Mouse (Mus musculus) midbrain, embryonic 15.5 days (tissue): Measurements from ENCODE around the gene Esrrg. TPM values are rescaled to one million over a fixed set of nuclear protein-coding genes. Genes with fewer than 3 reads are reported as not detected.

ENCODE experiments used
- ATAC-seq: fragments of 200-750 bp; cut with Nextera tagmentation; replicated peaks from 2 replicates; pipeline ENCODE4 v1.8.0; 2017; ENCODE audit warnings: moderate TSS enrichment
- H3K27ac ChIP-seq: fragments of 300-500 bp; sonication (generic); 2 replicates; pipeline ENCODE4 v1.5.1; 2015; ENCODE audit warnings: mild to moderate bottlenecking, inconsistent platforms
- H3K27me3 ChIP-seq: fragments of 300-500 bp; sonication (generic); replicated peaks from 2 replicates; pipeline ENCODE4 v1.6.1; 2015; ENCODE audit warnings: inconsistent platforms
- H3K36me3 ChIP-seq: fragments of 300-500 bp; sonication (generic); replicated peaks from 2 replicates; pipeline ENCODE4 v1.6.1; 2015; ENCODE audit warnings: inconsistent platforms
- H3K4me1 ChIP-seq: fragments of 300-500 bp; sonication (generic); 2 replicates; pipeline ENCODE4 v1.6.1; 2015; ENCODE audit warnings: inconsistent platforms
- H3K4me2 ChIP-seq: fragments of 300-500 bp; sonication (generic); 2 replicates; pipeline ENCODE4 v1.6.1; 2015; ENCODE audit warnings: inconsistent platforms, mild to moderate bottlenecking, moderate library complexity
- H3K4me3 ChIP-seq: fragments of 300-500 bp; sonication (generic); 2 replicates; pipeline ENCODE4 v1.5.1; 2015; ENCODE audit warnings: mild to moderate bottlenecking, inconsistent platforms
- H3K9ac ChIP-seq: fragments of 300-500 bp; sonication (generic); 2 replicates; pipeline ENCODE4 v1.6.1; 2015; ENCODE audit warnings: mild to moderate bottlenecking, inconsistent platforms
- H3K9me3 ChIP-seq: fragments of 300-500 bp; sonication (generic); 2 replicates; pipeline ENCODE4 v1.6.1; 2016; ENCODE audit warnings: inconsistent platforms
- WGBS: fragments of 180-500 bp; shearing (Covaris S2); methylation state at CpG from one replicate; pipeline ENCODE4 v1.1.7; 2015; ENCODE audit warnings: mixed read lengths; 5-methylcytosine and 5-hydroxymethylcytosine counted together
- polyA plus RNA-seq: library from polyadenylated mRNA; unstranded; fragments of >200 nt; fragmentation: Nextera tagmentation; extraction: Ambion mirVana; gene quantifications from 2 replicates; pipeline ENCODE4 v1.2.1, GENCODE M21; 2015

The Esrrg gene
- polyA plus RNA-seq, 1 experiment from 2014 or later, result 29.0 TPM

DNA sequence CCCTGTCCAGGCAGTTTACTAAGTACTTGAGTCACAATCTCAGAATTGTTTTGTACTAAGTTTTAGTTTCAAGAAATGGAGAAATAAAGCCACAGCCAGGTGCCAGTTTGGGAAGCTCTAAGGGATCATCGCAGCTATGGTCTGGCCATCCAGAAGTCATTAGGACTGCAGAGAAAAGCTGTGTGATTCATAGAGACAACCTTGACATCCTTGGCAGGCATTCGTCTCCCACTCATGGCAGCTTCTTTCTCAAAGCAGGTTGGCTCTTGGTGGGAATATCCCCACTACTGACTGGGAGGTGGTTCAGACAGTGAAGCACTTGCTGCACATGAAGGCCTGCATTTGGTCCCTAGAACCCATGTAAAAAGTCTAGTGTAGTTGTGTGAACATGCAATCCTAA is 584.4 kb downstream of the Esrrg start:
- WGBS, result 94% methylated on average over 2 of the region's 2 CpGs
- H3K9me3 ChIP-seq, result no peaks in the 10 kb centered on the region
- H3K4me2 ChIP-seq, result no peak overlapping the region
- H3K36me3 ChIP-seq, result no peaks in the 10 kb centered on the region
- no peak overlapping the region for H3K27ac ChIP-seq
- H3K4me3 ChIP-seq, result no peak overlapping the region
- H3K27me3 ChIP-seq, result no peaks in the 10 kb centered on the region
- no peak for ATAC-seq
- H3K4me1 ChIP-seq, result no peaks in the 10 kb centered on the region
- no peak overlapping the region for H3K9ac ChIP-seq

DNA sequence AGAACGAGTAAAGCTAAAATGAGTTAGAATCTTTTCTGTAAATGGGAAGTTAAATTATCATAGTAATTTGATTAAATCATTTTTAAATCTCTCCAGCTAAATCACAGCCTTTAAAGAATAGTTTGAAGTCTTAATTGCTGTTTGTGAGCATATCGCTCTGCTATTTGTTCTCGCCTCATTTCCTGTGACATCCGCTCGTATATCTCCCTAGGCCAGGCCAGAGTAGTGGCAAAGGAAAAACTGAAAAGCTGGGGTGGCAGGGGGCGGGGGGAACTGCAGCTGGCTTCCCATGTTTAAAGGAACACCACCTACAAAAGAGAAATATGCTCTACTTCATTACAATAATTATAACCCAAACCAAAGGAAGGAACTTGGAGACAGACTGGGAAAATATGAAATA is 598.8 kb downstream of the Esrrg start:
- H3K9me3 ChIP-seq, result no peaks in the 10 kb centered on the region
- no peaks in the 10 kb centered on the region for H3K36me3 ChIP-seq
- WGBS, result 65% methylated on average over 6 of the region's 6 CpGs

DNA sequence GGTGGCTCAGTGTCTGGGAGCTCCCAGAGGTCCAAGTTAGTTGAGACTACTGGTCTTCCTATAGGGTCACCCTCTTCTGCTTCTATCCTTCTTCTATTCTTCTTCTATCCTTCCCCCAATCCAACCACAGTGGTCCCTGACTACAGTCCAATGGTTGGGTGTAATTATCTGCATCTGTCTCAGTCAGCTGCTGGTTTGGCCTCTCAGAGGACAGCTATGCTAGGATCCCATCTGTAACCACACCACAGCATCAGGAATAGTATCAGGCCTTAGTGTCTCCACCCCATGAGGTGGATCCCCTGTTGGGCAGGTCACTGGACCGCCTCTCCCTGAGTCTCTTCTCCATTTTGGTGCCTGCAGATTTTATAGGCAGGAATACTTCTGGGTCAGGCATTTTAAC is 600.4 kb downstream of the Esrrg start:
- ATAC-seq, result no peak

More for the DNA sequence above, 598.8 kb downstream of the Esrrg start:
- no peak for ATAC-seq
- H3K27me3 ChIP-seq, result no peaks in the 10 kb centered on the region
- no peaks in the 10 kb centered on the region for H3K4me1 ChIP-seq
- no peak overlapping the region for H3K4me2 ChIP-seq
- H3K4me3 ChIP-seq, result no peak overlapping the region
- H3K27ac ChIP-seq, result no peak overlapping the region
- no peak overlapping the region for H3K9ac ChIP-seq

DNA sequence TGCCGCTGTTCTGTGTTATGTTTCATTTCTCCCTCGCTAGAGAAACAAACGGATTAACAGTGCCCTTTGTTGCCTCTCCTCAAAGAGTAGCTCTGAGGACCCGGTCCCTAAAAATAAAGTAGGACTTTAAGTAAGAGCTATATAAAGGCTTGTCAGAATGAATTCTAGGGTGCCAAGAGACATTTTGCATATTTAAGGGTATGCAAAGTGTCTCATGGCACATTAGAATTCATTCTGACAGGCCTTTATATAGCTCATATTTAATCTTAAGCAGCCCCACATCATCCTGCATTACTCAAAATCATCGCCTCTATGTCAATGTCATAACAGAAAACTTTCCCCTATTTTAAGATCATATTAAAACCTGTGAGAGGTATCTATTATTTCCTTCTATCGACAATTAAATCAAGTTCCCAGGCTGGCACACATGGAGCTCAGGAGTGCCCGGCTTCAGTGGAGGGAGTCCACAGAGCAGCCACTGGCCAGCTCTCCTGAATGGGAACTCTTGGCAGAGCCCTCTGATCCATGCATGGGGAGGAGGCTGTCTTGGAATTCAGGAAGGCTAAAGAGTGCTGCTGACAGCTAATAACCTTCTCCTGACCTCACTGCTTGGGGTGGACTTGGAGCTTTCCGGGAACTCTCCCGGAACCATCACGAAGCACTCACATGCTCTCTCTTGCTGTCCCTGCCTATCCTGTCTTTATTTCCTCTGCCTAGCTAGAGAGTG is 606.5 kb downstream of the Esrrg start:
- Histone ChIP-seq H3K27ac (no peak overlapping the region), H3K9me3 (no peaks in the 10 kb centered on the region), H3K27me3 (no peaks in the 10 kb centered on the region), H3K36me3 (no peaks in the 10 kb centered on the region), H3K4me2 (no peak overlapping the region), H3K4me1 (peaks cover 8% of the 10 kb centered on the region; the same call in 1 of the 2 replicates), H3K9ac (no peak overlapping the region), H3K4me3 (no peak overlapping the region)
- no peak for ATAC-seq
- WGBS, result 32% methylated on average over 10 of the region's 10 CpGs

More for the DNA sequence above, 600.4 kb downstream of the Esrrg start:
- Histone ChIP-seq H3K27me3 (no peaks in the 10 kb centered on the region), H3K9ac (no peak overlapping the region), H3K36me3 (no peaks in the 10 kb centered on the region), H3K4me3 (no peak overlapping the region), H3K4me2 (no peak overlapping the region), H3K9me3 (no peaks in the 10 kb centered on the region), H3K27ac (no peak overlapping the region), H3K4me1 (no peaks in the 10 kb centered on the region)
- 94% methylated on average over 1 of the region's 1 CpGs for WGBS

DNA sequence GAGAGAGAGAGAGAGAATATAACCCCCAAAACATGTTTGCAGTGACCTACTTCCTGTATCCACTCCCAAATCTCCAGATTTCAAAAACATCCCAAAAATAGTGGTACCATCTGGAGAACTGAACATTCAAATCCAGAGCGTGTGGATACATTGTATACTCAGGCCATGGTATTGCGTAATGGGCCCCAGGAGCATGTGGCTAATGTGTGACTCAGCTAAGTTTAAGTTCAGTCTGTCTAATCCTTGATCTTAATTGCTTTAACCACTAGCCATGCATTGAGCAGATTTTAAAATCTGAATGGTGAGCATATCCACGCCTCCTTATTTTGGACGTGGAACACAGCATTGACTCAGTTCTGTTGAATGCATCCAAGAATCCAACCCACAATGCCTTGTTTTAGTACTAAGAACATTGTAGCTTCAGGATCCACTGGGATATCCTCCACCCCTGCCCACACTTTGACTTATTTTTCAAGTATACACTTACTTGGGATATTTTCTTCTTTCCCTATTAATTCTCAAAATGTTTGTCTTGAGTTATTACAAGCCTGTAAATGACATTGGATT is 612.7 kb downstream of the Esrrg start:
- Histone ChIP-seq H3K4me1 (no peaks in the 10 kb centered on the region), H3K36me3 (no peaks in the 10 kb centered on the region), H3K9ac (no peak overlapping the region), H3K4me2 (no peak overlapping the region), H3K9me3 (no peaks in the 10 kb centered on the region), H3K4me3 (no peak overlapping the region), H3K27ac (no peak overlapping the region), H3K27me3 (no peaks in the 10 kb centered on the region)
- 84% methylated on average over 4 of the region's 4 CpGs for WGBS
- ATAC-seq, result no peak

DNA sequence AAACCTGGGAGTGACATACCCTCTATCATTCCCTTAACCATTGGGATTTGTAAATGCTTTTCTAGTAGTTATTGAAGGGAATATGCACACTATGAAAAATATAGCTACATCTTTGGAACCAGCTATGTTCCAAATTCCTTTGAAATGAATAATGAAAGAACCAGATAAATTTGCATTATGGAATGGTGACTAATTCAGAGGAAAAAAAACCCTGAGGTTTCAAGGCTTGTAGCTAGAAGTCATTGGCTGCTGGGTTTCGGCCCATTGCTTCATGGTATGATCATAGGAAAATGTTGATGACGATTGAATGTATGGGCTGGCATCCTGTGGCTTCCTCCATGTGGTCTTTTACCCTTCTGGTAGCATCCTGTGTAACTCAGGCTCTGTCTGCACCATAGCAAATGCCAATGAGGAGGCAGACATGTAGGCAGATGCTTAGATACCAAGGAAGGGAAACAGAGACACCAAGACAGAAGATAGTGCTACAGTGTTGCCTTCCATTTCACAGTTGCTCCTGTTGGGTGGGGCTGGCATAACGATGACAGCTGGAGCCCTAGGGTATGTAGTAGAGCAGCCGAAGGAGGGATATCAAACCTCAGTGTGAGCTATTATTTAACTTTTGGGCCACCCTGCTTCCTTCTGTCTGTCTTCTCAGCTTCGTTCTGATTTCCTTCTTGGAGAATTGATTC is 624.6 kb downstream of the Esrrg start:
- Histone ChIP-seq H3K36me3 (no peaks in the 10 kb centered on the region), H3K4me3 (no peak overlapping the region), H3K4me1 (no peaks in the 10 kb centered on the region), H3K9me3 (no peaks in the 10 kb centered on the region), H3K9ac (no peak overlapping the region), H3K27ac (no peak overlapping the region), H3K27me3 (no peaks in the 10 kb centered on the region), H3K4me2 (no peak overlapping the region)
- ATAC-seq, result no peak
- WGBS, result 90% methylated on average over 5 of the region's 5 CpGs

DNA sequence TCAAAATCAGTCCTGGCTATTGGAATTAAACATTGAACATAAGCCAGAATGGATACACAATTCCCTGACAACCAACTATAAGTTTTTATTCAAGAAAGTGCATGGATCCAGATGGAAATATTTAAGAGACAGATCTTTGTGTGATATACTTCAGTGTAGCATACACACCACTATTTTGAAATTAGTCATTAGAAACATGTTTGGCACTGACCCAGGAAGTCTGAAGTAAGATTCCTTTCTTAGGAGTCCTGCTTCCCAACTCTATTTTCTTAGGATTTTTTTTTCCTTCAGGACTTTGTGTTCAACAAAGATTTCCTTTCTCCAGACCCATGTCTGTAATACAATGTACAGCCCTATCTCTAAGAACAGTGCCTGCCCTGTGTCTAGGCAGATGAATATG is 630.0 kb downstream of the Esrrg start:
- H3K9ac ChIP-seq, result no peak overlapping the region
- no peak overlapping the region for H3K4me2 ChIP-seq
- H3K27me3 ChIP-seq, result no peaks in the 10 kb centered on the region
- H3K4me3 ChIP-seq, result no peak overlapping the region
- no peaks in the 10 kb centered on the region for H3K36me3 ChIP-seq
- H3K27ac ChIP-seq, result no peak overlapping the region
- no peaks in the 10 kb centered on the region for H3K9me3 ChIP-seq
- no peaks in the 10 kb centered on the region for H3K4me1 ChIP-seq
- ATAC-seq, result no peak

DNA sequence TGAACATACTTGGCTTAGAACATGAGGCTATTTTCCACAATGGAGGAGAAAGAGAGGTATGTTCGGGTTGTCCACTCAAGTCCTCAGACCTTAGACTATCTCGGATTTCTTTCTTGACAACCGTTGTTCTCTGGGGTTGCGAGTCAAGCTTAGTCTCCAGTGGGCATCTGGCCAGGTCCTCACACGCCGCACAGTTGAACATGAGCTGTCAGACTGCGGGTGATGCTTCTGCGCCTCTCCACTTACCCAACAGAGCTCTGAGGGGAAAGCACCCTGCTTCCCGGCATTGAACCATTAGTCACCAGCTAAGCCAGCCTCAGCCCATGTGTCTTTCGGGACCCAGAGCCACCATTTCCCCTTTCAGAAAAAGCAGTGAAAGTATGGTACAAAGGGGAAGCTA is 633.2 kb downstream of the Esrrg start:
- ATAC-seq, result no peak
- WGBS, result 91% methylated on average over 10 of the region's 10 CpGs

DNA sequence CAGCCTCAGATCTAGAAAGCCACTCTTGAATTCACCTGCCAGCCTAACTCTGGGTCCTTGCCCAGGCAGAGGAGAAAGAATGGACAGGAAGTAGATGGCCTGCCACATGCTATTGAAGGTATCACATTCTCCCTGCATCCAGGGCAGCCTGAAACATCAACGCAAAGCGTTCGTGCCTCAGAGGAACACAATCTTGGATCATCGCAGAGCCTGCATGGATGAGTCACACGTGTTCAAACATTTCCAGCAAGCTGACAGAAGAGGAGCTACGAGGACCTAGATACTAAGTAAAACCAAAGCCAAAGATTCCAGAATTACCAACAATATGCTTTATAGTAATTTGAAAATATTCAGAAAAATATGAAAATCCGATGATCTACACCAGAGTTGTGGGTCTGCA is 648.9 kb downstream of the Esrrg start:
- no peaks in the 10 kb centered on the region for H3K36me3 ChIP-seq

More for the DNA sequence above, 633.2 kb downstream of the Esrrg start:
- Histone ChIP-seq H3K9ac (no peak overlapping the region), H3K36me3 (no peaks in the 10 kb centered on the region), H3K4me1 (no peaks in the 10 kb centered on the region), H3K27ac (no peak overlapping the region), H3K27me3 (no peaks in the 10 kb centered on the region), H3K9me3 (no peaks in the 10 kb centered on the region), H3K4me3 (no peak overlapping the region), H3K4me2 (no peak overlapping the region)

DNA sequence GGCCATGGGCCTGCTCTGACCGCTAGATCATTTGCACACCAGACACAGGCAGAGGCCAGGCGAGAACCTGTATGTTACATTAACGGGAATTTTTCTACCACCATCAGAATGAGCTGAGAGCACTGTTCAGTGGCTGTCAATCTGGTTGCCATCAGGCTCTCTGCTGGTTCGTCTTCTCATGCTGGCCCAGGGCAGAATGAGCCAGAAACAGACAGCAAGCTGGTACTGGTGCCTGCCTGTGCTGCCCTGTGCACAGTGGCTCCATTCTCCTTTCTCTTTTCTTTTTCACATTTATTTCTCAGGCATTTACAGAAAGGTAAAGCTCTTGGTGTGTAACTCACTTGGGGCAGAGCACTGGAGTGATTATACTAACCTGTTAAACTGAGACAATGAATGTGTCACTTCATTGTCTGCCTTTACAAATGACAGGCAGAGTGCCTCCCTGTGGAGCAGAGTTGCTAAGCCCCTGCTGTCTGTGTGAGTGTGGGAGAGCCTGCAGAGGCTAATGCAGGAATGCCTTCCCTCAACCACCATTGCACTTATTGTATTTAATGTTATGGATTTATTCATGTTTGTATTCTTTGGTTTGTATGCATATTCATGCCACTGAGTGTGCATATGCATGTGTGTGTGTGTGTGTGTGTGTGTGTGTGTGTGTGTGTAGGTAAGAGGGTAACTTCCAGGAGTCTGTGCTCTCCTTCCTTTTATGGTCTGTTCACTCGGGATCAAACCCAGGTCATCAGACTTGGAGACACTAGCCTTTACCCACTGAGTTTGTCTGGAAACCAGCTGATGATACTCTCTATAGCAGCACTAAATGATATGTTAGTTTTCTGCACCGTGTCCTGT is 651.9 kb downstream of the Esrrg start:
- peaks cover 6% of the 10 kb centered on the region for H3K4me1 ChIP-seq
- no peaks in the 10 kb centered on the region for H3K27me3 ChIP-seq
- 60% methylated on average over 6 of the region's 6 CpGs for WGBS
- no peak overlapping the region; the same call in 1 of the 2 replicates for H3K27ac ChIP-seq
- H3K4me2 ChIP-seq, result no peak overlapping the region
- H3K4me3 ChIP-seq, result no peak overlapping the region
- no peaks in the 10 kb centered on the region for H3K9me3 ChIP-seq
- no peak; the same call in 1 of the 2 replicates for ATAC-seq
- H3K36me3 ChIP-seq, result no peaks in the 10 kb centered on the region
- H3K9ac ChIP-seq, result no peak overlapping the region

More for the DNA sequence above, 648.9 kb downstream of the Esrrg start:
- no peak overlapping the region for H3K27ac ChIP-seq
- ATAC-seq, result no peak
- peaks cover 6% of the 10 kb centered on the region for H3K4me1 ChIP-seq
- no peaks in the 10 kb centered on the region for H3K9me3 ChIP-seq
- H3K9ac ChIP-seq, result no peak overlapping the region
- H3K4me3 ChIP-seq, result no peak overlapping the region
- H3K27me3 ChIP-seq, result no peaks in the 10 kb centered on the region
- WGBS, result 88% methylated on average over 7 of the region's 7 CpGs
- H3K4me2 ChIP-seq, result no peak overlapping the region

DNA sequence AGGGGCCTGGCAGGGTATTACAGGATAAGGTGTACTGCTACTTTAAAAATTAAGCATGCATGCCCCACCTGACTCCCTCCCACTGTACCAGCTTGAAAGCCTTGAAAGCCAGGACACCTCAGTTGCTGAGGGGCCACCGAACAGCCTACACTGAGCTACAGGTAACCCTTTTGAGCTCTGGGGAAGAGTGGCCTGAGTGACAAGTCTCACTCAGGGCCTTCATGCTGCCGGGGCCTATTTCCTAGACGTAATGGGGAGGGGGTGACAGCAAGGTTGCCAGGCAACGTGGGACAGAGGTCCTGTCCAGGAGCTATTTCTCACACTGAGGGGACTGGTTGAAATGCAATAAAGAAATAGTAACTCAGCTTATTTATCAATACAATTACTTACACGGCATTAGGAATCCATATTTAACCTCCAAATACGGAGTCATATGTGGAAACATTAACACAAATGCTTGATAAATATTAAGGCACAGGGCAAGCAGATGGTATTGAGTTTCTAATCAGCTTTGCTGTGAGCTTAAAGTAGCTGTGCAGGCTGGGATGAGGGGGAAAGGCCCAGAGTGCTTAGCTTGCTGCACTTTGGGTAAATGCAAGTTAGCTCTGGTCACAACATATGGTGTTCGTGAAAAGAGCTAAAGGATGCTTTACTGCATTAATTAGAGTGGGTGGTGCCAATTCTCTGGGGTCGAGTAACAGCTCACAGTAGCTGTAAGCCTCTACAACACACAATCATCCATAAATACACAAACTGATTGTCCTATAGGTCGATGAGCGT is 653.5 kb downstream of the Esrrg start, which contains the start of gene Ush2a:
TSS of gene Ush2a (plus strand) at position 121 of the 780 bp plus-strand sequence.
- WGBS, result 32% methylated on average over 10 of the region's 10 CpGs
- no peaks in the 10 kb centered on the region for H3K9me3 ChIP-seq
- H3K36me3 ChIP-seq, result no peaks in the 10 kb centered on the region
- no peak within 1 kb of the TSS for H3K9ac ChIP-seq
- H3K4me1 ChIP-seq, result peaks cover 6% of the 10 kb centered on the region
- no peak within 1 kb of the TSS for H3K27ac ChIP-seq
- H3K4me2 ChIP-seq, result no peak within 1 kb of the TSS
- no peak within 1 kb of the TSS for H3K4me3 ChIP-seq
- ATAC-seq, result no peak
- no peaks in the 10 kb centered on the region for H3K27me3 ChIP-seq
